Mouse (Mus musculus): ENCODE data around the gene Plk1.

The Plk1 gene

GRCm38 (mm10) chr7:122158915-122159902, at the start of gene Plk1:
TSS of gene Plk1 (plus strand) at chr7:122159439.
- DNase-seq = peak; percentile 65

- no peak for DNase-seq
Observed at GRCm38 (mm10) chr7:122123518-122123917, 35.7 kb upstream of the Plk1 start.

DNA sequence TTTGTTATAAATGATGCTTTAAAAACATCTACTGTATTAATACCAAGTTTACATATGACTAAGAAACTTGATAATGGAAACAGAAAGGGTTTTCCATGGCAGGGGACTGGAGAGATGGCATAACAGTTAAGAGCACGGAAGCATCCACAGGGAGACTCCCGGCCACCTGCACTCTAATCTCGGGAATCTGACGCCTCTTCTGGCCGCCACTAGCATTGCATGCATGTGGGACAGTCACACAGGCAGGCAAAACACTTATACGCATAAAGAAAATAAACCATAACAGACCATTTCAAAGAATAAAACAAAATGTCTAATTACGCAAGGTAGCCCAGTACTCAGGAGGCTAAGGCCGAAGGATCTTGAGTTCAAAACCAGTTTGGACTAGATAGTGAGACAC, 33.6 kb upstream of the Plk1 start:
- no peak for DNase-seq

DNA sequence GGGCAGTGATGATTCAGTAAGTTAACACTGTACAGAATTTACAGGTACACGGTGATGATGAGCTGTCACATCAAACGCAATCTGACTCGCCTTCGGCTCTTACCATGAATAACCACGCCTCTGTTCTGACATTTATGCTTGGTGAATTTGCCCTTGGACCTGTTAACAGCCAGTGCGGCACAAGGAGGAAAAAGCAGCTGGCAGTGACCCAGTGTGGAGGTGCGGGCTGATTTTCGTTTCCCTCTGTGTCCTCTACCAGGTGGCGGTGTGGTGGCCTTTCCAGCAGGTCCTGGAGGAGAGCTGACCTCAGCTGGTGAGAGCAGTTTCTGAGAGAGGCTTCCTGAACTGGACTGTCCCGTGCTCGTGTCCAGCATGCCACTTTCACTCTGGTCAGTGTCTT, 32.3 kb upstream of the Plk1 start:
- DNase-seq = peak; percentile 34

DNA sequence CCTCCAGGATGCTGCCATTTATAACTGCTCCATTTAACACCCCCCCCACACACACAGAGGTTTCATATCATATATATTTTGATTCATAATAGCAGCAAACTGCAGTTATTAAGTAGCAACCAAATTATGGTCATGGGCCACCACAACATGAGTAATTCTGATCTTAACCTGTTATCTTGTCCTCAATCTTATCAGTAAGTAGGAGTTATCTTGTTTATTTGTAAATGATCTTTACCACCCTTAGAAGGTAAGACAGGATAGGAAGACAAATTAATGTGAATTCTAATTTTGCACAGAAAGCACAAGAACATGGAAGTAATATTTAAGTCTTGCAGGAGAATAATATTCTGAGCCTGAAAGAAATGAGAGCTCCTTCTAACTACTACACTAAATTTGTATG, 27.4 kb upstream of the Plk1 start:
- no peak for DNase-seq

- peak; percentile 96 for DNase-seq
Observed at GRCm38 (mm10) chr7:122132497-122133337, 26.5 kb upstream of the Plk1 start, which contains the start of the genes Palb2 and Dctn5. TSS of gene Palb2 (minus strand) at chr7:122132985. TSS of gene Dctn5 (plus strand) at chr7:122133041.

DNA sequence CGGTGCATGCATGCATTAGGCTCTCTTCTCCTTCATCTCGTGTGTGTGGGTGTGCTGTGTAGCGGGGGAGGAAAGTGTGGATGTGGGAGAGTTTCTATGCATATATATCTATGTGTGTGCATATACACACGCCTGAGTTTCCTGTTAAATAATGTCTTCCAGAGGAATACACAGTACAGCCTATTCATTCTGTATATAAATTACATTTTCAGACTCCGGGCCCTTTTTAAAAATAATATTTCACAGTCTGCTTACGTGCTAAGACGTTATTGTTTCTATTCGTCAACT, 26.0 kb upstream of the Plk1 start:
- no peak for DNase-seq

- no peak for DNase-seq
Observed at GRCm38 (mm10) chr7:122135070-122135469, 24.2 kb upstream of the Plk1 start.

DNA sequence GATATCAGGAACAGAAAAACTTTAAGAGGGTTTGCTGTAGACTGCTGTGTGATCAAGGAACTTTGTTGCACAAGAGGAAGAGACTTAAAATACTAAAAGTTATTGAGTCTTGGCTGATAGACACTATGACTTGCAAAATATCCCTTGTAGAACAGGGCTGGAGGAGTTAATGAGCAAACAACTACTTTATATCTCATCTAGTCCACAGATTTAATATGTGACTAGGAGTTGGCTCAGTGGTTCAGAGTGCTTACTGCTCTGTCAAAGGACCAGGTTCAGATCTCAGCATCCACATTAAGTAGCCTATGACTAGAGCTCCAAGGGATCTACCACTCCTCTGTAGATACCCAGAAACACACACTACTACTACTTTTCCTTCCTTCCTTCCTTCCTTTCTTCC, 22.2 kb upstream of the Plk1 start:
- no peak for DNase-seq

DNA sequence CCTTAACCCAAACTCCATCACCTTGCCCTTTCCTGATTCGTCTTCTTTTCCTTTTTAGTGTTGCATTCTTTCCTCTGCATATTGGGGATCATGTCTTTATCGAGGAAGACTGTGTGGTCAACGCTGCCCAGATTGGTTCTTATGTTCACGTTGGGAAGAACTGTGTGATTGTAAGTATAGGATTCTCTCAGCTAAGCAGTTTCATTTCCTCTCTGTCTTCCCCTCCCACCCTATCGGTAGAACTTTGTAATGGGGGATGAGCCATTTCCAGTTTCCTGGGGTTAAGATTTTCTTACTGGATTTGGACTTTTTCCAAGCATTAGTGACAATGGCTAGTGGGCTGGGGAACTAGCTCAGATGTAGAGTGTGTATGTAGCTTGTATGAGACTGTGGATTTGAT, 21.0 kb upstream of the Plk1 start:
- no peak for DNase-seq

- peak; percentile 44 for DNase-seq
Observed at GRCm38 (mm10) chr7:122140991-122141390, 18.2 kb upstream of the Plk1 start.

GRCm38 (mm10) chr7:122152473-122152872, 6.8 kb upstream of the Plk1 start:
- DNase-seq = no peak

DNA sequence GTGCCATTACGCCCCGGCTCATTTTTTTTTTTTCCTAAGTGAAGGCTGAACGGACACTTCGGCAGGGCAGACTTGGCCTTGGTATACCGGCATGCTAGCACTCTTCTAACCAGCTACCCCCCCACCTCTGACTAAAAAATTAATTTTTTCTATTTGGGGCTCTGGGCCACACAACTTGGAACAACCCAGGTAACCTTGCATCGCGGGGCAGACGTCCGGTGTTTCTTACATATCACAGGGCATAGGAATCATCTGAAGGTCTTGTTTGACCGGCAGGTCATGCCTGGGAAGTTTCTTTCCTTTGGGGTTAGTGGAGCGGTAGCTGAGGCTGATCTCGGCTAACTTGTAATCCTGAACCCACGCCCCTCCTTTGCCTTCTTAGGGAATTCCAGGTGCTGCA, 751 bp upstream of the Plk1 start:
- peak; percentile 7 for DNase-seq

DNA sequence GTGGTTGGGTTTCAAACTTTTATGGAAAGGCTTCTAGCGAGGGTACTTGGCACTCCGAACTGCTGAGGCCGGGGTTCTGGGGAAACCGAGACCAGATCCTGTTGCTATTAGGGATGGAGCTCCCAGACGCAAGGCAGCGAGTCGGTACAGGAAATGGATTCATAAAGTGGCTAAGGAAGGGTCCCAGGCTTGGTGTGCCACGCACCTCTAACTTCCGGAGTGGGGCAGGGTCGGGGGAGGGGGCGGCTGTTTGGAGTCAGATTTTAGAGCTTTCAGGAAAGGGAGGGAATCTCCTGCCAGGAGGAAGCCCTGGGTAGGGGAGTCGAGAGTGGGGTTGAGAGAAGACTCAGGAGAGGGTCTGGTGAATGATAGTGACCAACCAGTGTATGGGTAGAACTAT, 798 bp downstream of the Plk1 start:
- DNase-seq = no peak

GRCm38 (mm10) chr7:122163766-122164165, 4.5 kb downstream of the Plk1 start:
- DNase-seq = no peak

DNA sequence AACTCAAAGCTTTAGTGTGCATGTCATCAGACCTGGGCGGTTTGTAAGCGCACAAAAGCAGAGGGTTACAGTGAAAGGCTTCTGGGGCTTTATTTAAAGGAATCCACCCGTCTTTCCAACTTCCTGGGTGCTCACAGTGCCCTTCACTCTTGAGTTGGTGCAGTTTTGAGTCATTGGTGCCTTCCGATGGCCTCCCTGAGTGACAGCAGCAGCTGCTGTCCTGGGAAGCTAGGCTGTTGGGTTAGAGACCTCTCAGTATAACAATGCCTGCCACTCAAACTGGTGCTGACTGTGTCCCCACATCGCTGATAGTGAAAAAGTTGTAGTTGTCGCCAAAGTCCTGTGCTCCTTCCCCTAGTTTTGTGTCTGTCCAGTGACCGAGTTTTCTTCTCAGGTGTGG, 8.0 kb downstream of the Plk1 start:
- no peak for DNase-seq

GRCm38 (mm10) chr7:122170705-122171104, 11.5 kb downstream of the Plk1 start:
- DNase-seq = no peak

GRCm38 (mm10) chr7:122171613-122172012, 12.4 kb downstream of the Plk1 start:
- DNase-seq = no peak

DNA sequence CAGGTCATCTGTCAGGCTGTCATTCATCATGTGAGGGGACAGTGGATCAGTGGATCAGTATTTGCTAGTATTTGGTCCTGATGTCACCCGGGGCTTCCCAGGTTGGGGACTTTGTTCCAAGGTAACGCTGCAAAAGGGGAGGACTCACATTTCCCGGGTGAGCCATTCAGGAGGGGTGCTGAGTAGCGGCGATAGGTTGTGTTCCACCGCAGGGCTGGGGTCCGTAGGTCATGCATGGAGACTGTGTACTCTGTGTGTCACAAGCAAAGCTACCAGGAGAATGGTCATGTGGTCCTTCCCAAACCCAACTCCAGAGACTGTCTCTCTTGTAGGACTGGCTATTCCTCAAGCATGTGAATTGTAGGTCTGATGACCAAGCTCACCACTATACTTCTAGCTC, 21.5 kb downstream of the Plk1 start:
- no peak for DNase-seq

GRCm38 (mm10) chr7:122184569-122184968, 25.3 kb downstream of the Plk1 start:
- DNase-seq = no peak

DNA sequence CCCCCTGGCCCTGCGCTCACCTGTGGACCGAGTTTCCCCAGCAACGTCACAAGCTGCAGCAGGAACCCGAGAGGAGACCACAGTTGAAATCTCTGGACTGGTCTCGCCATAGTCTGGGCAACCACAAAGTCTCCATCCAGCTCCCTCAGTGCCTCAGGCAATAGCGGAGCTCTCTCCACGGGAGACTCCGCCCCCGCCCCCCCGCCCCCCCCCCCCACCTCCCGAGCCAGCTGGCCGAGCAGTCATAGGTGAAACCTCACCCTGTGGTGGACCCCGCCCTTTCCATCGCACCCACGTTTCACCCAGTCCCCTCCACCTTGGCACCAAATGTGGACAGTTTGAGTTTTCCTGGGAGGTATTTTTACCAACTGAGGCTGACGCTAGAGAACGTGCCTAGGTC, 26.8 kb downstream of the Plk1 start, which contains the start of gene Ern2:
Gene Ern2 (minus strand): TSS at position 165 of the 400 bp plus-strand sequence.
- DNase-seq = no peak

GRCm38 (mm10) chr7:122189484-122189883, 30.2 kb downstream of the Plk1 start:
- peak; percentile 7 for DNase-seq

- DNase-seq = no peak
Observed at GRCm38 (mm10) chr7:122191097-122191496, 31.9 kb downstream of the Plk1 start.

DNA sequence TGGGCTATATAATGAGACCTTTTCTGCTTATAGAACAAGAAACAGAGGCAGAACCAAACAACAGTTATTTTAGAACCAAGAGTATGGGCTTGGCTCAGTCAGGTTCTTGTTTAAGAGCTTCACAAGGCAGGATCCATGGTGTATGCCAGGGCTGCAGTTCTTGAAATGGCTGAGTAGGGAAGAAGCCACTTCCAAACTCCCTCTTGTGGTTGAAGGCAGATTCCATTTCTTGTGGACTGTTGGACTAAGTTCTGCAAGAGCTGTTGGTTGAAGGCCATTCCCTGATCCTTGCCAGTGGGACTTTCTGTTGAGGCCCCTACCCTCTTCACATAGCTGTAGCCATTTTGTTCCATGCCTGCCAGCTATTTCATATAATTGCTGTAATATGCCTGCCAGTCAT, 34.7 kb downstream of the Plk1 start:
- no peak for DNase-seq

All from kidney, adult 11 months (tissue).